Mouse (Mus musculus): ENCODE measurements around the gene Gm6356. TPM values are rescaled to one million over a fixed set of nuclear protein-coding genes. Genes with fewer than 3 reads are reported as not detected.
"Not testable (repeated sequence)": the region's sequence is repeated elsewhere in the genome, so short reads cannot be mapped to it uniquely, and the experiment has no call there.

Gene Gm6356
- total RNA-seq (2012; rRNA removed) (not detected in 2 replicates), polyA plus RNA-seq (2012; ENCODE audit: insufficient read depth in 1 of 2, insufficient read length in 2 of 2, low read depth in 1 of 2, low replicate concordance in 2 of 2, missing spikeins in 1 of 2) (not detected)

DNA sequence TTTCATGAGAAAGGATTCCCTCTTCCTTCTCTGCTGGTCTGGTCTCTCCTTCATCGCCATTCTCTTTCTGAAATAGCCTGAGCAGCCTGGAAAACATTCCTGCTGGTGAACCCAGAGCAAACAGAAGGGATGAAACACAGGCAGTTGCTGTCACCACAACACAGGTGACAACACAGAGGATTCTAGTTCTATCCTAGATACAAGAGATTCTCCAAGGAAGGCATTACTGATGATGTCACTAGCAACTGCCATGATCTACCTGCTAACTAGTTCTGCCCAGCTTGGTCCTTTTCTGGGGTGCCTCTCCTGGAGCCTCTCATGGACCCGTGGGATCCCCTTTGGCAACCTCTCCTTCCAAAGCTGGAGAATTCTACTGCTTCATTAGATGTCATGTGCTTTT, at the start of gene Gm6356:
Gene Gm6356 (minus strand): TSS at position 101 of the 400 bp plus-strand sequence.
- H3K79me2 ChIP-seq (ENCODE audit: control insufficient read depth, insufficient read depth, low read length, poor library complexity); H3K36me3 ChIP-seq (ENCODE audit: control insufficient read depth in 1 of 2, insufficient read depth in 2 of 2, low read length in 2 of 2); H3K4me1 ChIP-seq (ENCODE audit: control insufficient read depth in 1 of 2, insufficient read depth in 2 of 2, low read length in 2 of 2); H3K4me3 ChIP-seq (ENCODE audit: control insufficient read depth in 1 of 2, insufficient read depth in 1 of 2, low read depth in 2 of 2, low read length in 2 of 2); H3K27ac ChIP-seq (ENCODE audit: control insufficient read depth, low read depth, low read length); H3K9me3 ChIP-seq (replicated peaks; ENCODE audit: insufficient read depth, low read length); DNase-seq (ENCODE audit: low read depth, low spot score); H3K9ac ChIP-seq (ENCODE audit: control insufficient read depth, low read depth, low read length, poor library complexity, severe bottlenecking); H3K27me3 ChIP-seq (ENCODE audit: control insufficient read depth in 1 of 2, insufficient read depth in 2 of 2, low read length in 2 of 2): not testable (repeated sequence)

Other genes with a start within 250 kb of the Gm6356 start
- not detected in 2 replicates for gene Gm3636, start 231.5 kb downstream of the Gm6356 start, total RNA-seq (2012; rRNA removed)
- not detected for gene Gm3636, start 231.5 kb downstream of the Gm6356 start, polyA plus RNA-seq (2012; ENCODE audit: insufficient read depth in 1 of 2, insufficient read length in 2 of 2, low read depth in 1 of 2, low replicate concordance in 2 of 2, missing spikeins in 1 of 2)
- gene Gm8362, start 199.4 kb downstream of the Gm6356 start, total RNA-seq (2012; rRNA removed) = not detected in 2 replicates
- gene Gm8362, start 199.4 kb downstream of the Gm6356 start, polyA plus RNA-seq (2012; ENCODE audit: insufficient read depth in 1 of 2, insufficient read length in 2 of 2, low read depth in 1 of 2, low replicate concordance in 2 of 2, missing spikeins in 1 of 2) = not detected
- not detected in 2 replicates for gene Gm3642, start 133.5 kb downstream of the Gm6356 start, total RNA-seq (2012; rRNA removed)
- gene Gm3642, start 133.5 kb downstream of the Gm6356 start, polyA plus RNA-seq (2012; ENCODE audit: insufficient read depth in 1 of 2, insufficient read length in 2 of 2, low read depth in 1 of 2, low replicate concordance in 2 of 2, missing spikeins in 1 of 2) = not detected
- not detected in 2 replicates for gene Gm3667, start 83.9 kb downstream of the Gm6356 start, total RNA-seq (2012; rRNA removed)
- gene Gm3667, start 83.9 kb downstream of the Gm6356 start, polyA plus RNA-seq (2012; ENCODE audit: insufficient read depth in 1 of 2, insufficient read length in 2 of 2, low read depth in 1 of 2, low replicate concordance in 2 of 2, missing spikeins in 1 of 2) = not detected
- not detected in 2 replicates for gene Gm10406, start 53.6 kb upstream of the Gm6356 start, total RNA-seq (2012; rRNA removed)
- gene Gm10406, start 53.6 kb upstream of the Gm6356 start, polyA plus RNA-seq (2012; ENCODE audit: insufficient read depth in 1 of 2, insufficient read length in 2 of 2, low read depth in 1 of 2, low replicate concordance in 2 of 2, missing spikeins in 1 of 2) = not detected
- gene Gm3685, start 71.2 kb upstream of the Gm6356 start, total RNA-seq (2012; rRNA removed) = not detected in 2 replicates
- gene Gm3685, start 71.2 kb upstream of the Gm6356 start, polyA plus RNA-seq (2012; ENCODE audit: insufficient read depth in 1 of 2, insufficient read length in 2 of 2, low read depth in 1 of 2, low replicate concordance in 2 of 2, missing spikeins in 1 of 2) = not detected
- not detected in 2 replicates for gene Gm3696, start 126.8 kb upstream of the Gm6356 start, total RNA-seq (2012; rRNA removed)
- gene Gm3696, start 126.8 kb upstream of the Gm6356 start, polyA plus RNA-seq (2012; ENCODE audit: insufficient read depth in 1 of 2, insufficient read length in 2 of 2, low read depth in 1 of 2, low replicate concordance in 2 of 2, missing spikeins in 1 of 2) = not detected
- gene Gm6676, start 151.6 kb upstream of the Gm6356 start, total RNA-seq (2012; rRNA removed) = not detected in 2 replicates
- gene Gm6676, start 151.6 kb upstream of the Gm6356 start, polyA plus RNA-seq (2012; ENCODE audit: insufficient read depth in 1 of 2, insufficient read length in 2 of 2, low read depth in 1 of 2, low replicate concordance in 2 of 2, missing spikeins in 1 of 2) = not detected
- not detected in 2 replicates for gene Gm3512, start 200.7 kb upstream of the Gm6356 start, total RNA-seq (2012; rRNA removed)
- not detected for gene Gm3512, start 200.7 kb upstream of the Gm6356 start, polyA plus RNA-seq (2012; ENCODE audit: insufficient read depth in 1 of 2, insufficient read length in 2 of 2, low read depth in 1 of 2, low replicate concordance in 2 of 2, missing spikeins in 1 of 2)
- gene Gm16434, start 220.7 kb upstream of the Gm6356 start, total RNA-seq (2012; rRNA removed) = not detected in 2 replicates
- not detected for gene Gm16434, start 220.7 kb upstream of the Gm6356 start, polyA plus RNA-seq (2012; ENCODE audit: insufficient read depth in 1 of 2, insufficient read length in 2 of 2, low read depth in 1 of 2, low replicate concordance in 2 of 2, missing spikeins in 1 of 2)

Data from MEL (cell line).